Mouse (Mus musculus) right cerebral cortex, adult 2 months (tissue): Measurements from ENCODE around the gene Wipi2.

Experiments used
- DNase-seq, 2 experiments: peaks; one replicate each; pipeline ENCODE4 v3.0.0; 2021 to 2022; ENCODE audit warnings: low spot score in 2 of 2

The Wipi2 gene

DNA sequence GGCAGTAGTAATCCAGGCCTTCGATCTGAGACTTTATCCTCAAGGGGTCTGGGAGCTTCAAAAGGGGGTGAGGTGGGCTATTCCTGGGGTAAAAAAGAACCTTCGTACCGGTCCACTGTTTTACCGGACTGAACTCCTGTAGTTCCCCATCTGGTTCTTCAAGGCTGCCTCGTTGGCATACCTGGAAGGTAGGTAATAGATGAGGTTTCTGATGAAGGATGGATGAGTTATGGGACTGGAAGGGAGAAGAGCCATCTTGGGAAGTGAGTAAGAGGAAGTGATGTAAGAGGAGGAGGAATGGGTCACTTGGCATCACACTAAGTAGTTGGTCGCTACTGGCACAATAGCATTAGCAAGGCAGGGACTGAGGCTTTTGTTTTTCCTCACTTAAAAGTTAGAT is 2.7 kb downstream of the Wipi2 start:
- peak; percentile 13 to 28 for DNase-seq

DNA sequence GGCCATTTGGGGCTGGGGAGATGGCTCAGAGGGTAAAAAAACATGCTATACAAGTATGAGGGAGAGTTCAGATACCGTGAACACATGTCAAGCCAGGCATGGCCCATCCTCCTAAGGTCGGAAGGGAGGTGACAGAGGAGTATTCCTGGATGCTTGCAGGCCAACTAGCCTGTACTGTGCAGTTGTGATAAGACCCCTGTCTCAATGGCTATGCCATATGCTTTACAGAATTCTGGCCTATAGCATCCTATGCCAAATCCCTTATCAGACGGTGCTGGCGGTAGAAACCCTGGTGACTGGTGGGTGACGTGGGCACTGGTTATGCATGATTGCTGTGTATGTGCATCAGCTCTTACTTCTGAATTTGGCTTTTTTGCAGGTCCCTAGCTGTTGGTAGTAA is 10.3 kb downstream of the Wipi2 start:
- DNase-seq = no peak

DNA sequence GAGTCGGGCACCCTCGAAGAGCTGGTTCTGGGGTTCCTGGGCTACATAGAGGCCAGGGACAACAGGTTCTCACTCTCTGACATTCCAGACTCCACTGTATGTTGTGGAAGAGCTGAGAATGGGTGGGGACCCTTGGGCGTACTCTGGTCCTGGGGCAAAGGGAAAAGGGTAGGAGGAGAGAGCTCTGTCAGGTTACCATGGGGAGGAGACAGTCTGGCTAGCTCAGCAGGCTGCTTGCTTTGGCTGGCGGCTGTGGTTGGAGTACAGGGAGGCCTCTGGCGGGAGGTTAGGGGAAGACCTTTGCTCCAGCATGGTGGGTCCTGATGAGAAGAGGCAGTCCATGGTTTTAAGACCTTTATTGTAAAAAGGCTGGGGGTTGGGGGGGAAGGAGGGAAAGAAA is 12.6 kb downstream of the Wipi2 start:
- no peak for DNase-seq

GRCm38 (mm10) chr5:142641331-142642051 is 14.0 kb downstream of the Wipi2 start:
- DNase-seq = no peak

DNA sequence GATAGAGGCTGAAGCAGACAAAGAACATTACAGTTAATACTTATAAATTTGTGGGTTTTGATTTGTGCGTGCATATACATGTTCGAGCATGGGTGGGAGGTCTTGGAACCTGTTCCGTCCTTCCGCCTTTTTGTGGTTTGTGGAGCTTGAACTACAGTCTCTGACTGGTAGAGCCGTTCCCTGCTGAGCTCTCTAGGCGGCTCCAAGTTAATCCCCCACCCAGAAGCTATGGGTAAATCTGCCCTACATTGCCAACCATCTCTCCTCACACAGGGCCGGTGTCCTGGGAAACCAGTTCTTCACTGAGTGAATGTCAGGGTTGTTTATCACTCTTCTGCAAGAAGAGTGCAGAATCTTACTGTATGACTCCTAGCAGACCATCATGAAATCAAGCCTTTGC is 20.7 kb downstream of the Wipi2 start:
- no peak for DNase-seq

DNA sequence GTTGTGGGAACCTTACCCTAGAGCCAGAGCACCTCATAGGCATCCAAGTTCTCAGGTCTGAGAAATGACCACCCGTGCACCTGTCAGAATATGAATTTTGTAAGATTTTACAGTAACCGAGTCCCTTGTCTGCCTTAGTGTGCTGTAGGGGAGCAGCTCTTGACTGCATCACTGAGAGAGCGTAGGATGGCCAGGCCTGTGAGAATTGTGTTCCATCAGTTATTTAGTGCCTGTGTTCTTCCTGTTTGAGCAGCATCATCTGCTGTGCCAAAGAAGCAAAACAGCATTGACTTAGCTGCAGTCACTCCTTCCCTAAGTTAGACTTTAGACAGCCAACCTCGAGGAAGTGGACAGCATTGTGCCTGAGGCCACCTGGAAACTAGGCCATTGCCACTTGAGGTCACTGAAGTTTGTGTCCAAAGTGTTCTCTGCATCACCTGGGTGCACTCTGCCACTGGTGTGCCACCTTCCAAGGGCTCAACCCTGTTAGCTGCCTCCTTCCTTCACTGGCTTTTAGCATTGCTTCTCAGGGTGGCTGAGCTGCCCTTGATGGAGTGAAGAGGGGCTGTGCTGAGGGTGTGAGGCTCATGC is 22.1 kb downstream of the Wipi2 start:
- no peak for DNase-seq

- no peak for DNase-seq
These were observed 22.9 kb downstream of the Wipi2 start for GRCm38 (mm10) chr5:142650390-142650789.

DNA sequence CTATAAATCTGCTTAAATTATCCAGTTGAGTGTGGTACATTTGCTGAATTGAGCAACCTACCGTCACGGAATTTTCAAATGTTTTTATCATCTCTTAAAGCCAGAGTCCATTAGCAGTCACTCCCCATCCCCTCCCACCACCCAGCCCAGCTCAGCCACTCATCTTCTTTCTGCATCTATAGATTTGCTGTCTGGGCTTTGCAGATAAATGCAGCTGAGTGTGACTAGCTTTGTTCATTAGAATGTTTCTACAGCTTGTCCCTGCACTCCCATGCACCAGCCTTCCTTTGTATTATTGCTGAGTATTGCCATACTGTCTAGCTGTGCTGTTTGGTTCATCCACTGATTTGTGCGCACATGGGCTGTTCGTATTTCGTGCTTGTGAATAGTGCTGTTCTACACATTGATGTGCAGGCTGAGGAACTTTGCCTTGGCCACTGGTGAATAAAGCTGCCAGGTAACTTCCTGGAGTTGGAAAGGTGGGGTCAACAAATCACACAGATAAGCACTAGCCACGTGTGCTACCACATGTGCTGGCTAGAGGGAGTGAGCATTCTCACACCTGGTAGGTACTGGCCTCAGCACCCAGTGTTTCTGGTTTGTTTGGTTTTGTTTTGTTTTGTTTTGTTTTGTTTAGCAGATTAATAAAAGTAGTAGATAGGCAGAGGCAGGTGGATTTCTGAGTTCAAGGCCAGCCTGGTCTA is 23.4 kb downstream of the Wipi2 start:
- no peak for DNase-seq

DNA sequence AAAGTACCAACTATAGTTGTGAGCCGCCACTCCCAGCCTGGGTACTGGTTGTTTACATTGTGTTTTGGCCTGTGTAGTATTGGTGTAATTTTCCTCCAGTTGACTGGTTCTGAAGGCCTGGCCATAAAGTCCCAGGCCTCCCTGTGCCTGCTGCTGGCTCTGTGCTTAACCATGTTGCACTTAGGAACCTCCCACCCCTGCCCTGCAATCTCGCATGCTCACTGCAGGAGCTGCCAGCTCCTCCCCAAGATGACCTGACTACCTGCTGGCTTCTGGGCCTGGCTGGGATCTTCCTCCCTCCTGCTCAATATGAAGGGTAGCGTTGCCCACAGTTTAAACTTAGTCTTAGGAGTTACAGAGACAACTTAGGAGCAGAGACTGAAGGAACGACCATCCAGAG is 24.8 kb downstream of the Wipi2 start:
- DNase-seq = no peak

- DNase-seq = no peak
These were observed 33.3 kb downstream of the Wipi2 start for GRCm38 (mm10) chr5:142660656-142661434.

GRCm38 (mm10) chr5:142667921-142668320 is 40.4 kb downstream of the Wipi2 start:
- DNase-seq = no peak

DNA sequence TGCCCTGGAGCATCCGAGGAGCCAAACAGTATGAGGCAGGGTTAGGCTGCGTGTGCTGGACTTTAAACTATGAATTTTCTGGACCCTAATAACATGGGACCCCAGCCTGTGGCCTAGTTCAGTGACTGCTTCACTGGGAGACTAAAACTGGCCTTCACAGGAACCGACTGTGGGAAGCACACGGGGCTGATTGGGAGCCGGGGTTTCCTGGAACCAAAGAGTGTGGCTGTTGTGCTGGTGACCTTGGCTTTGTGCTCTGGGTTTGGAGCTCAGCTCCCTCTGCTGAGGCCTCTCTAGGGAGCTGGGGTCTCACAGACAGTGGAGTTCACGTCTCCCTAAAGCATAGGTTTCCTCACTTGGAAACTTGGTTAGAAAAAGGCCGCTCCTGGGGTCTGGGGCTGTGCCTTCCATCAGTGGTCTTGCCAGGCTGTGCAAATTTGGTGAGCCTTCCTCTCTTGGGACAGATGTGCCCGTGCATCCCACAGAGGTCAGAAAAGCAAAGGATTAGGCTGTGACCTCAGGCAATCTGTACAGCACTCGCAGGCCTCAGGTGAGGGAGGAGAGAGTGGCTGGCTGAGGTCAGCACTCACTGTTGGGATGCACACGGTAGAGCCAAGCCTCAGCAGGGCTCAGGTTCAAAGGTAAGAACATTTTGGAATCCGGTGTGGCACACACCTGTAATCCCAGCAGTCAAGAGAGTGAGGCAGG is 41.2 kb downstream of the Wipi2 start:
- DNase-seq = no peak

GRCm38 (mm10) chr5:142669726-142670125 is 42.2 kb downstream of the Wipi2 start:
- peak; percentile 37 to 50 for DNase-seq

GRCm38 (mm10) chr5:142673082-142673481 is 45.6 kb downstream of the Wipi2 start:
- DNase-seq = peak in 1 of 2 experiments; percentile 22

GRCm38 (mm10) chr5:142678141-142678571 is 50.7 kb downstream of the Wipi2 start:
- DNase-seq = no peak

DNA sequence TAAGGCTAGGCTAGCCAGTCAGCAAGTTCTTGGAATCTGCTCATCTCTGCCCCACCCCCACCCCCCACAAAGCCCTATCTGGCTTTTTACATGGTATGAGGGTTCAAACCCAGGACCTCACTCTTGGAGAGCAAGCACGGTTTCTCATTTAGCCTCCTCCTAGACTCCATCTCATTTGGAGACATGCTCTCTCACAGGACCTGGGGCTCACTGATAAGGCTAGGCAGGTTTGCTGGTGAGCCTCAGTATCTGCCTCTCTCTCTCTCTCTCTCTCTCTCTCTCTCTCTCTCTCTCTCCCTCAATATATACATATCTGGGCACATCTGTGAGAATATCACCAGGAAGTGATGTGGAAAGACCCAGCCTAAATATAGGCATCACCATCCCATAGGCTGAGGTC is 51.6 kb downstream of the Wipi2 start:
- DNase-seq = no peak

- no peak for DNase-seq
These were observed 54.4 kb downstream of the Wipi2 start for GRCm38 (mm10) chr5:142681911-142682310.

DNA sequence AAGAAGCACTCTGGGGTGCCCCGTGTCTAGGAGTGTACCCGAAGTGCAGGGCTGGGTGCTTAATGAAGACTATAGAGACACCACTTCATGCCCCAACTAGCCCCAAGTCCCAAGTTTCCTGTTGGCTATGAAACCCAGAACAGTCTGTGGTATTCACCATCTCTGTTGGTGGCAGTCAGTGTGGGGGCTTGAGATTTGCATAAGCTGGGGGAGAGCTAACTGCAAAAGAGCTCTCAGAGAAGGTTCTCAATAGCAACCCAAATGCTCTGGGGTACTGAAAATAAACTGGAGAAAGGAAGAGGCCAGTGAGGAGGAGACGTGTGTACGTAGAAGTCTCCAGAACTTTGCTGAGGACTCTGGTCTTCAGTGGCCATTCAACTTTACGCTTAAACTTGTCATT is 55.0 kb downstream of the Wipi2 start:
- no peak for DNase-seq

GRCm38 (mm10) chr5:142688866-142689265 is 61.4 kb downstream of the Wipi2 start:
- no peak for DNase-seq

DNA sequence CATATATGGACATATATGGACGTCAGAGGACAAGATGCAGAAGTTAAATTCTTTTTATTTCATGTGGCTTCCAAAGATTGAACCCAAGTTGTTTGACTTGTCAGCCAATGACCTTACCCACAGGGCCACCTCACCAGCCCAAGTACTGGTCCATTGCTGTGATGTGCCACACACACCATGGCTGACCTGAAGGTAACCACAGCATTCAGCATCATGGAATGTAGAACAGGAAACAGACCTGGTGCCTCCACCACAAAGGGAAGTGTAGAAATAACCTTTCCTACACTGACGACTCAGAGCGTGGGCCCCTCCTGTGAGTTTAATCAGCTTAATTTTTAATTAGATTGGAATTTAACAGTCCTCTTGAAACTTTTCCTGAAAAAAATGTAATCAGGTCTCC is 62.8 kb downstream of the Wipi2 start:
- DNase-seq = no peak

- DNase-seq = peak; percentile 80
These were observed 64.8 kb downstream of the Wipi2 start, which contains the start of gene Slc29a4 for GRCm38 (mm10) chr5:142692248-142692647. Gene Slc29a4 (plus strand): TSS chr5:142692512.
